Mouse (Mus musculus): ENCODE measurements at regions not wholly inside any gene's neighbourhood (a gene's known extent, or its start where the extent isn't known, plus 50 kb on each side); places are given as distances from the start of the nearest gene placed in this dataset.

- no peak for DNase-seq
These were observed 365.7 kb upstream of the Tbx3 start for GRCm38 (mm10) chr5:119304721-119305120.

DNA sequence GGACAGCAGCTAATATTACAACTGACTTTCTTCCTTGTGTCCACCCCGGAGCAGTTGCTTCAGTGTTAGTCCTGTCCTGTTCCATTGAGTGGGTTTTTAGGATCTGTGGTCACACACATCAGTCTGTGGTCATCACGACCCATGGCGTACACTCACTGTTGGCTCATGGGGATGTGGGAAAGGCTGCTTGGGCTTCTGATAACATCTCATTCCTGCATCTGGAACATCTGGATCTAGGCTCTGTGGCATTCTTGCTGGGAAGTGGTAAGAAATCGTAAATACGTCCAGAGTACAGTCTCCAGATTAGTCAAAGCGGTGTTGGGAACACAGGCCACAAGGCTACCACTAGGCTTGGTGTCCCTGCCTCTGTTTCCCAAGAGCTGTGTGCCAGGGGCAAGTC, 362.7 kb upstream of the Tbx3 start:
- no peak for DNase-seq

DNA sequence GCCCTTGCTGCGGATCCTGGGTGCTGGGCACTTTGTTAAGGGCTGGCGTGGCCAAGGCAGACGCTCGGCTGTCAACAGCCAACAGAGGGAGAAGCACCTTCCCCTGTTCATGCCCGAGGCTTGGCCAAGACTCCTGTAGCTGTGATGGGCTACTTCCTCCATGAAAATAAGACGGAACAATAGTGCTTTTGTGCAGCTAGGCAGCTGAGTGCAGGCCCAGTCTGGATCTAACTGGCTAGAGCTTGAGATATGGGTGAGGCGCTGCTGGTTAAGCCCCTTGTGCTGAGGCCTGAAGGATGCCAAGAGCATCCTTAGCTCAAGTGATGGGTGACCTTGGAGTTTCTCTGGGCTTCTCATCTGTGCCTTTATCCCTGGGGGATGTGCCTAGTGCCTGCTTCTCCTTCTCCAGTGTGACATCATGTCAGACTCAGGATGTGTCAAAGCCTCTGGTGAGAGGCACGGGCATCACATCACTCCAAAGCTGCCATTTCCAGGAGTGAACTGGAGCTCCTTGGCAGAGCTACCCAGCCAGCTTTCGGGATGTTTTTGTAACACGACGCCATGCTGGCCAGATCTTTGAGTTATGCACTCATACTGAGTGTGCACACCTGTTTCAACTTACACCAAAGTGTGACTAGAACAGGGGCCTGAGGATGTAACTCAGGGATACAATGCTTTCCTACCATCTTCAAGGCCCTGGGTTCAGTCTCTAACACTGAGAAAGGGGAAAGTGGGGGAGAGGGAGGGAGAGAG, 360.1 kb upstream of the Tbx3 start:
- no peak for DNase-seq

DNA sequence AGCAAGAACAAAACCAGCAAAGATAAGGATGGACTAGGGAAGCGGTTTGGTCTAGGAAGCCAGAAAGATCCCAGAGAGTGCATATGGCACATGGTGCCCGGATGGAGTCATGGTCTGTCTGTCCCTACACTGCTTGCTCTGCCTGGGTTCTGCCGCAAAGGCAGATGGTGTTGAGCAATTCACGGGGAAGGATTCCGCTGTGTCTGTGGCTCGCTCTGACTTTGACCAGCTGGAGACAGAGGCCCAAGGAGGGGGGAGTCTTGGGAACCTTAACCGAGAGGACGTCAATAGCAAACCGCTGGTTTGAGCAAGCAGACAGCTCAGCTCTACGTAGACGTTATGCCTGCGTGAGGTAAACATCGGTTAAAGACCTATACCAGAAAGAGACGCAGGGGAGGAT, 357.7 kb upstream of the Tbx3 start:
- no peak for DNase-seq

GRCm38 (mm10) chr5:119315149-119315548, 355.3 kb upstream of the Tbx3 start:
- peak; percentile 73 to 78 for DNase-seq

DNA sequence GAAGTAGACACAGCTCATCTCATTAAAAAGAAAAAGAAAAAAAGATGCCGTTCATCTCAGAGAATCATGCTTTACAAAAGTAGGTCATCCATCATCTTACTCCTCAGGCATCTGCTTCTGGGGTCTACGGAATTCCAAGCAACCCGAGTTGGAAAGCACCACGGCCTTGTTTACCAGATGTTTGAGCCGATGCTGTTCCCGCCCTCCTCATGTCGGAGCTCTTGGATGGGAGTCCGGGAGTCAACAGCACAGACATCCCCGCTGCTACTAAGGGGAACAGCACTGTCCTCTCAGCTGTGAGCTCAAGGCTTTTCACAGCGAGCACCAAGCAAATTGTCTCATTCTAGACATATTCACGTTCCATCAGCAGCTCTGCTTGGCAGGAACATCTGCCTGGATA, 352.9 kb upstream of the Tbx3 start:
- no peak for DNase-seq

DNA sequence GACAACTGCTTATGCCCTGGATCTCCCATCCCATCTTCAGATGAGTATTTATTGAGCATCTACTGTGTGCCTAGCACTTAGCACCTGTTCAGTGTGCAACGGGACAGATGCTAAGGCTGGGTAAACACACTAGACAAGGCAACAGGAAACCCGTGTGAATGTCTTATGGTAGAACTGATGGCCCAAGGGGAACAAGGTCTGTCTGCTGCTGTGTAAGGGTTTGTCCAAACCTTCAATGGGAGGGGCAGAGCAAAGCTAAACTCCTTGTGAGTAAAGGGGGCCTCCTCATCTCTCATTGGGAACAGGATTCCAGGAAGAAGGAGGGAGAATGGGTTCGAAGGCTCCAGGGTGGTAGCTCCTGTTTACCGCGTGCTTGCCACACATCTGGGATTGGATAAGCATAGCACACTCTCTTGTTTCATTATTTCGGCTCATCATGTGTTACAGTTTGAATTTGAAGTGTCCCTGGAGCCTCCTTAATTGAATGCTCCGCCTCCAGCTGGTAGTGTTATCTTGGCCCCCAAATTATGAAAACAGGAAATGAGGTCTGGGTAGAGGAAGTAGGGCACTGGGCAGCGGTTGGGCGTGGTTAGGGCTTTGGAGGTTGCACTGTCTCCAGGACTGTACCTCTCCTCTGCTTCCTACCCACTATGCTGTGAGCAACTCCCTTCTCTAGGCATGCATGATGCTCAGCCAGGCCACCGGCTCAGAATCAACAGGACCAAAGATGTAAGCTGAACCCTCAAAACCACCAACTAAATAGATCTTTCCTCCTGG, 348.9 kb upstream of the Tbx3 start:
- DNase-seq = no peak

GRCm38 (mm10) chr5:119322411-119322810, 348.1 kb upstream of the Tbx3 start:
- DNase-seq = no peak

- DNase-seq = peak; percentile 66 to 72
These were observed 344.7 kb upstream of the Tbx3 start for GRCm38 (mm10) chr5:119325681-119326255.

DNA sequence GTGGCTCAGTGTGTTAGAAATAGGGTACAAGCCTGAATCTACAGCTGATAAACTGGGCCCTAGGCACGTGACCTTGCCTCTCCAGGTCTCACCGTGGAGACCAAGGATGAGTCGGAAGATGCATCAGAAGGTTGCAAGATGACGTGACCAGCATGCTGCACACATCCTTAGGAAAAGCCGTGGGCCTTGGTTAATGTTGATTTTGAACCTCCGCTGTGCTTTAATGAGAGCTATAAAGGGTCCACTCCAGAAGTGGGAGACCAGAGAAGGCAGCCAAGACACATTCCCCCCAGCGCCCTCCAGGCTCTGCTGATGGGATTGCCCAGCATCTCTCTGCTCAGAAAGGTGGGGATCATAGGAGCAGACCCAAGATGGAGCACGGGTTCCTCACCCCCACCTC, 343.6 kb upstream of the Tbx3 start:
- DNase-seq = peak in 1 of 2 experiments; percentile 49

DNA sequence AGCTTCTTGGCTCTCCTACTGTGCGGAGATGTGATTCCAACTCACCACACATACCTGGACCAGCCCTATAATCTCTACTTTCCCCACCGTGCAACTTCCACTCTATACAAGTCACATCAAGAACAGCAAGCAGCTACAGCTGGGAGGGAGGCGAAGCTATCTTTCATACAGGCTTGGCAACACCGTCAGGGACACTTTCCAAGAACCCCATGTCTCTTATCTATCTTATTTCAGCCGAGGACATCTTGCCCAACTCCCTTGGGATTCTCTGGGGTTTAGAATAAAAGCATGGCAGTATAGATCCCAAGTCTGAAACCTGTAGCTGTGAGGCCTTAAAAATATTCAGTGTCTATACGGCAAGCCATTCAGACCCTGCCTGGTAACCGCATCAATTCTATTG, 341.5 kb upstream of the Tbx3 start:
- peak; percentile 54 to 57 for DNase-seq

DNA sequence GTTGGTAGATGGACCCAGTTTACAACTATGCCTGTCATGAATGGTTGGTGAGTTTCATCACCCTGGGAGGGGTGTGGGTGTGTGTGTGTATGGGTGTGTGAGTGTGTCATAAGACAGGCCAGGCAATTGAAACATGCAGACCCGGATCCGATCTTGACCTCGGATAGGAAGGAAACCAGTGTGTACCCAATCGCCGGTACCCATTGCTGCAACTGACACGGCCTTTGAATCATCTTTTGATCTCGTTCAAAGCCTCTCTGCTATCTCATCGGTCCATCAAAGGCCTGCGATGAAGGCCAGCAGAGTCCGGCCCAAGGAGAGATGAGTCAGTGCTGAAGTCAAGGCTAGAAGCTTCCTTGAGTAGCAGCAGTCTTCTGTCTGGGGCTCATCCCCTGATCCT, 341.1 kb upstream of the Tbx3 start:
- peak; percentile 86 to 88 for DNase-seq

DNA sequence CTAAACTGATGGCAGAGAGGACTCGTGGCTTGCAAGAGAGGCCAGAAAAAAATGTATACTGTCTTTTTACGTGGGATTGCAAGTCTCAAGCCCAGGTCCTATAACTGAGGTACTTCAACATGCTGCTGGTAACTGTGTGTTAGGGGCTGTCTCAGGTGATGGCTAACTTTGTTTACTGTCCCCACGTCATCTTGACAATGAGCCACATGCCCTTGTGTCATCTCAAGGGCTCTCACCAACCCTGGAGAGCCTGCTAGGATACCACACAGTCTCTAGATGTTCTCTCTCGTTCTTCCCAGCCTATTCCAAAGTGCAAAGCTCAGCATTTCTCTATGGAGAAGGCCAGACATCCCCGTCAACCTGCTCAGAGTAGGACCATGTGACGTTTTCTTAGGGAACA, 340.6 kb upstream of the Tbx3 start:
- DNase-seq = peak; percentile 42 to 50

DNA sequence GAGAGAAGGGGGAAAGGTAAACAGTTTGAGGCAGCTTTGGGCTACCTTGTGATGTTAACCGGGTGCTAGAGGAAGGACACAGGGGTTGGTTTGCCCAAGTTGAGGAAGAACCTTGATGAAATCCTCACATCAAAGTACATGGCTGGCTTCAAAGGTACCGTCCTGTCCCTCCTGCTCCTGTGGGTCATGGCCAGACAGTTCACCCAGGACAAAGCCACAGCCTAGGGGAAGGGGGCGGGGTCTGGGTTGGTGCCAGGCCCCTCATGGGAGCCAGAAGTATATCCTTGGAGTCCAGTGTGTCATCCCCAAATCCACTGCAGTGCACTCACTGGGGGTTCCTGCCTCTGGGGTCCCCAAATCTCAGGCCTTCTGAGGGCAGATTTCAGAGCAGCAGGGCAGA, 339.0 kb upstream of the Tbx3 start:
- peak; percentile 94 for DNase-seq

DNA sequence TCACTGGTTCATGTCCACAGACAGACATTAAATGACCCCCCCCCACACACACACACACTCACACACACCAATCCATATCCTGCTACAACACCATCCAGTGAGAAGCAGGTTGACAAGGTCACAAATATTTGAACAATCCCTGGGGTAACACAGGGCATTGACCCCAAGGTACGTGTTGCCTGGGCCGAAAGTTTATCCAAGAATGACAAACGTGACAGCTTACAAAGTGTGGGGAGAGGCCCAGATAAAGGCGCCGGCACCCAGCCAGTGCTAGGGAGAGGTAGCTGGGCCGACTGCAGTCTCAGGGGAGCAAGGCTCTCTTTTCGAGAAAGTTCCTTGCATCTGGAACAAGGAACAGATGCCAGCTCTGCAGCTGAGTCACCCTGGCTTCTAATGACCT, 337.8 kb upstream of the Tbx3 start:
- peak; percentile 72 to 73 for DNase-seq

DNA sequence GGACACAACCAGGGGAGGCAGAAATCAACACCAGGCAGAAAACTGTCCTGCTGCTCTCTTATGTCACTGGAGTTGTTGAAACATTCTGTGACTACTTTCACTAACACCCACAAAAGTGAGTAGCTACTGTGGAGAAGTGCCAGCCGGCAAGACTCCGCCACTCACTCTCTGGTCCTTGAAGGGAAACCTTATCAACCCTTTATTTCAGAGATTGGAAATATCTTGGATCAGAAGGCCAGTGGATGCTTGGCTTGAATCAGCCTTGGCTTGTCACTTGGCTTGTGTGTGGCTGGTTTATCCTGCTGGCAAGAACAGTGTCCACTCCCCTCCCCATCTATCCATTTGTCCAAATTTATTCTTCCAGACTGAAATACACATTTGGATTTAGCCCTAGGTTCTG, 335.3 kb upstream of the Tbx3 start:
- no peak for DNase-seq

GRCm38 (mm10) chr5:119335979-119336378, 334.5 kb upstream of the Tbx3 start:
- DNase-seq = no peak

DNA sequence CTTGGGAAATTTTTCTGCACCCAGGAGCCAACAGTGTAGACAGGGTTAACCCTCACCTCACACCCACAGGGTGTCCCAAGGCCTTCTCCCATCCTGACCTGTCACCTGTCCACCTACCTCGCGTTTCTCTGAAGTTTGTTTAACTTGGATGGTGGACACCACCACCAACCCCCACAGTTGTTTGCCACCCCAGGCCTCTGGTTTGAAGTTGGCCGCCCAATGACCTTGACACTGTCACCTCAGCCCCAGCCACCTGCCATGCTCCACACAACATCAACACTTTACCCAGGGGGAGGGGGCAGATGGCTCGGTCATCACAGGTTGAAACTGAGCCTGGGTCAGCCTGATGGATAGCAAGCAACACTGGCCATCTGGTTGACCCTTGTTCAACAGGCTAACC, 332.7 kb upstream of the Tbx3 start:
- DNase-seq = no peak

GRCm38 (mm10) chr5:119338711-119339110, 331.8 kb upstream of the Tbx3 start:
- DNase-seq = peak; percentile 61 to 74

- no peak for DNase-seq
These were observed 322.2 kb upstream of the Tbx3 start for GRCm38 (mm10) chr5:119348303-119348702.

- DNase-seq = no peak
These were observed 321.1 kb upstream of the Tbx3 start for GRCm38 (mm10) chr5:119349395-119349794.

GRCm38 (mm10) chr5:119350325-119350915, 320.0 kb upstream of the Tbx3 start:
- no peak for DNase-seq

GRCm38 (mm10) chr5:119355471-119355870, 315.0 kb upstream of the Tbx3 start:
- no peak for DNase-seq

All from adrenal gland, postnatal 36 days (tissue).